Mouse (Mus musculus): ENCODE data around the gene Cacna2d4.

- TF ChIP-seq CTCF (IDR thresholded peaks at IDR 0.05; ENCODE audit: low read depth, low read length) (no peak), POLR2A (IDR thresholded peaks at IDR 0.05; ENCODE audit: extremely low read depth, insufficient read depth, low read length) (no peak)
These were observed 4.8 kb downstream of the Cacna2d4 start for GRCm38 (mm10) chr6:119240871-119241705.

Data from liver, adult 2 months (tissue).